Mouse (Mus musculus) forebrain, embryonic 12.5 days (tissue): ENCODE measurements around the gene Ryr3. TPM values are rescaled to one million over a fixed set of nuclear protein-coding genes. Genes with fewer than 3 reads are reported as not detected.

Experiments used
- ATAC-seq: fragments of 200-750 bp; cut with Nextera tagmentation; 2 replicates; pipeline ENCODE4 v1.8.0; 2017; ENCODE audit warnings: moderate TSS enrichment; ENCODE audit not compliant: low FRiP score
- H3K27ac ChIP-seq: fragments of 300-500 bp; sonication (generic); 2 replicates; pipeline ENCODE4 v1.5.1; 2016; ENCODE audit warnings: mild to moderate bottlenecking
- H3K27me3 ChIP-seq: fragments of 300-500 bp; sonication (generic); 2 replicates; pipeline ENCODE4 v1.6.1; 2016; ENCODE audit warnings: mild to moderate bottlenecking
- H3K36me3 ChIP-seq: fragments of 300-500 bp; sonication (generic); replicated peaks from 2 replicates; pipeline ENCODE4 v1.6.1; 2016; ENCODE audit warnings: mild to moderate bottlenecking
- H3K4me1 ChIP-seq: fragments of 300-500 bp; sonication (generic); 2 replicates; pipeline ENCODE4 v1.6.1; 2016
- H3K4me2 ChIP-seq: fragments of 300-500 bp; sonication (generic); 2 replicates; pipeline ENCODE4 v1.6.1; 2016; ENCODE audit warnings: mild to moderate bottlenecking, moderate library complexity
- H3K4me3 ChIP-seq: fragments of 300-500 bp; sonication (generic); replicated peaks from 2 replicates; pipeline ENCODE4 v1.5.1; 2016; ENCODE audit warnings: mild to moderate bottlenecking
- H3K9ac ChIP-seq: fragments of 300-500 bp; sonication (generic); 2 replicates; pipeline ENCODE4 v1.6.1; 2016; ENCODE audit warnings: mild to moderate bottlenecking
- H3K9me3 ChIP-seq: fragments of 300-500 bp; sonication (generic); 2 replicates; pipeline ENCODE4 v1.6.1; 2016
- WGBS: fragments of 180-500 bp; shearing (Covaris S2); methylation state at CpG from one replicate; pipeline ENCODE4 v1.1.7; 2016; 5-methylcytosine and 5-hydroxymethylcytosine counted together
- polyA plus RNA-seq: library from polyadenylated mRNA; unstranded; fragments of >200 nt; fragmentation: Nextera tagmentation; extraction: Ambion mirVana; gene quantifications from 2 replicates; pipeline ENCODE4 v1.2.1, GENCODE M21; 2016

Gene Ryr3
- polyA plus RNA-seq, 1 experiment from 2014 or later = 1.6 TPM

DNA sequence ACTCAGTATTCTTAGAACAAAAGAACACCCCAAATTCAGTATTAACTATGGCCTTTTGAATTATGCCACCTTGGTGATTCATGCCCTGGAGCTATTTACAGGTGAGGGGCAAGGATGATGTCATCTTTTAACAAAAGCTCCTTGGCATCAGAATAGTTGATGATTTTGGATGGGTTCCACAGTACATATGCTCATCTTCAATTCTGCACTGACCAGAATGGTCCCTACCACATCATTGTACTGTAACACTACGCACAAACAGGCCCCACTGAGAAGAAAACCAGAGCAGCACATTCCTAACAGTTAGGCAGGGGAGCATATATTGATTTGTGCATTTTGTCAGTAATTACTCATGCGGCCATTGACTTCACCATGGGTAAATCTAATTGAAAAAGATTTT lies 335.1 kb downstream of the Ryr3 start:
- Histone ChIP-seq H3K4me3 (no peak overlapping the region), H3K27me3 (no peaks in the 10 kb centered on the region), H3K36me3 (no peaks in the 10 kb centered on the region), H3K4me2 (no peak overlapping the region), H3K9me3 (no peaks in the 10 kb centered on the region), H3K27ac (no peak overlapping the region), H3K4me1 (peaks cover 3% of the 10 kb centered on the region; the same call in 1 of the 2 replicates), H3K9ac (no peak overlapping the region)
- 86% methylated on average over 2 of the region's 2 CpGs for WGBS
- no peak for ATAC-seq

DNA sequence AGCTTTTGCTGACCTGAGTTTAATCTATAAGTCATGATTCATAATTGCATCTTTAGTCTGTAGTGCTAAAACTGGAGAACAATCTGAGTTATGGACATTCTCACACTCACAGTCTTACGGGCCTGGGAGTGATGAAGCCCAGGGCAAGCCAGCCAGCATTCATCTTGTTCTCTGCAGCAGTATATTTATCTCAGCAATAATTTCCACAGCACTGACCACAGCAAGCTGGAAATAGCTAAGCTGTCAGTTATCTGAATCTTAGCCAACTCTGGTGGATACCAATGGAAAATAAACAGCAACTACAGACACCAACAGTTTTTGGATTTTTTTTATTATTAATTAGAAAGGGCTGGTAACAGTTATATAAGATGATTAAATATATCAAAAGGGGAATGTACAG lies 335.5 kb downstream of the Ryr3 start:
- Histone ChIP-seq H3K9me3 (no peaks in the 10 kb centered on the region), H3K4me1 (peaks cover 3% of the 10 kb centered on the region; the same call in 1 of the 2 replicates), H3K4me2 (no peak overlapping the region), H3K9ac (no peak overlapping the region), H3K27ac (no peak overlapping the region), H3K36me3 (no peaks in the 10 kb centered on the region), H3K27me3 (no peaks in the 10 kb centered on the region), H3K4me3 (no peak overlapping the region)
- WGBS = 84% methylated on average over 1 of the region's 1 CpGs
- no peak for ATAC-seq

DNA sequence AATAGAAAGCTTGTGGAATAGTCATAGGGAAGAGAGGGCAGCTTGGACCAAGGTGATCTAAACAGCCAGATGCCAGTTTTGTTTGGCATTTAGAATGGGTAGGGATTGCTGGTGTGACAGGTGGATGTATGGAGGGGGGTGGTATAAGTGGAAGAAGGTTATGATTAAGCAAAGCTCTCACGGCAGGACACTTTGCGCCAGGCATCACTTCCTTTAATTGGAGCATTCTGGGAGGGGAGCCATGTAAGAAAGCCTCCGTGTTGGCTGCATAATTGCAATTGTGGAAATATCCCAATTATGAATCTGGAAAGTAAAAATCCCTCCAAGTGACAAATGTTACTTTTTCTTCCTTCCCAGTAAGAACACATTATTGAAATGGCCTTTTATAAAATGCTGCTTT lies 339.5 kb downstream of the Ryr3 start:
- Histone ChIP-seq H3K4me1 (no peaks in the 10 kb centered on the region), H3K4me3 (no peak overlapping the region), H3K36me3 (no peaks in the 10 kb centered on the region), H3K9me3 (no peaks in the 10 kb centered on the region), H3K27ac (no peak overlapping the region), H3K9ac (no peak overlapping the region), H3K27me3 (no peaks in the 10 kb centered on the region), H3K4me2 (no peak overlapping the region)
- no peak for ATAC-seq
- 67% methylated on average over 3 of the region's 3 CpGs for WGBS

DNA sequence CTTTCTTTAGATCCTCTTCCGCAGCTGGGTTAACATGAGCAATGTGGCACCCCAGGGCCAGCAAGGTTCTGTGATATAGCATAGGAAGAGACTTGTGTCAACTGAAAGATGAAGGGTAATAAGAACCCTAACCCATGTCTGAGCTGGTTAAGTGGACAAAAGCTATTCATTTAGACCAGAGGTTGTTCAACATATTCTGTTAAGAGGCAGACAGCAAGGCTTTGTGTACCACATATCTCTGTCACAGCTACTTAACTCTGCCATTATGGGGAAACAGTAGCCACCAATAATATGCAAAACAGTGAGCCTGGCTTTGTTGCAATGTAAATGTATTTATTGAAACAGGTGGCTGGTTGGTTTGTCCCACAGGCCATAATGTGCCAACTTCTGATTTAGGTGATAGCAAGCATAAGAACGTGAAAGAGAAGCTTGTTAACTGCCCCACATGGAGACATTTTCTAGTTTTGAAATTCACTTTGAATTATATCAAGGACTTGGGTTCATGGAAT lies 350.8 kb downstream of the Ryr3 start:
- ATAC-seq = no peak
- Histone ChIP-seq H3K27ac (no peak overlapping the region), H3K9ac (no peak overlapping the region), H3K4me2 (no peak overlapping the region), H3K4me3 (no peak overlapping the region), H3K4me1 (no peaks in the 10 kb centered on the region; the same call in 1 of the 2 replicates), H3K9me3 (no peaks in the 10 kb centered on the region), H3K27me3 (no peaks in the 10 kb centered on the region), H3K36me3 (no peaks in the 10 kb centered on the region)
- WGBS = 76% methylated on average over 2 of the region's 2 CpGs

DNA sequence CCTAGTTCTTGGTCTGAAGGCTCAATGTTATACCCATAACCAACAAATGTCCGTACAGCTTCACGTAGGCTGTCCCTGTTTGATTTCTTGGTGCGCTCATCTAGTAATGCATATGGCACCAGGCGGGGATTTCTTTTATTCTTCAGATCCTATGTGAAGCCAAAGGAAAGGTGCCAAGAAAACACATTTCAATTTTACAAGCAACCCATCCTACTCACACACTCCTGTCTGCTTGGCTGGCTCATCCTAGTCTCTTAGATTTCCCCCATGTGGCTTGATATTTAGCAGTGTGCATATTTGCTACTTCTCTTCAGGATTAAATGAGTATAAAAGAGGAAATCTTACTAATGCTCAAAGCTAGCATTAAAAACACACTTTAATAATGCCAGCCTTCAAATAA lies 355.1 kb downstream of the Ryr3 start:
- Histone ChIP-seq H3K9me3 (no peaks in the 10 kb centered on the region), H3K4me2 (no peak overlapping the region), H3K27me3 (no peaks in the 10 kb centered on the region), H3K27ac (no peak overlapping the region), H3K4me3 (no peak overlapping the region), H3K4me1 (no peaks in the 10 kb centered on the region; the same call in 1 of the 2 replicates), H3K9ac (no peak overlapping the region), H3K36me3 (no peaks in the 10 kb centered on the region)
- ATAC-seq = no peak
- 94% methylated on average over 4 of the region's 4 CpGs for WGBS

DNA sequence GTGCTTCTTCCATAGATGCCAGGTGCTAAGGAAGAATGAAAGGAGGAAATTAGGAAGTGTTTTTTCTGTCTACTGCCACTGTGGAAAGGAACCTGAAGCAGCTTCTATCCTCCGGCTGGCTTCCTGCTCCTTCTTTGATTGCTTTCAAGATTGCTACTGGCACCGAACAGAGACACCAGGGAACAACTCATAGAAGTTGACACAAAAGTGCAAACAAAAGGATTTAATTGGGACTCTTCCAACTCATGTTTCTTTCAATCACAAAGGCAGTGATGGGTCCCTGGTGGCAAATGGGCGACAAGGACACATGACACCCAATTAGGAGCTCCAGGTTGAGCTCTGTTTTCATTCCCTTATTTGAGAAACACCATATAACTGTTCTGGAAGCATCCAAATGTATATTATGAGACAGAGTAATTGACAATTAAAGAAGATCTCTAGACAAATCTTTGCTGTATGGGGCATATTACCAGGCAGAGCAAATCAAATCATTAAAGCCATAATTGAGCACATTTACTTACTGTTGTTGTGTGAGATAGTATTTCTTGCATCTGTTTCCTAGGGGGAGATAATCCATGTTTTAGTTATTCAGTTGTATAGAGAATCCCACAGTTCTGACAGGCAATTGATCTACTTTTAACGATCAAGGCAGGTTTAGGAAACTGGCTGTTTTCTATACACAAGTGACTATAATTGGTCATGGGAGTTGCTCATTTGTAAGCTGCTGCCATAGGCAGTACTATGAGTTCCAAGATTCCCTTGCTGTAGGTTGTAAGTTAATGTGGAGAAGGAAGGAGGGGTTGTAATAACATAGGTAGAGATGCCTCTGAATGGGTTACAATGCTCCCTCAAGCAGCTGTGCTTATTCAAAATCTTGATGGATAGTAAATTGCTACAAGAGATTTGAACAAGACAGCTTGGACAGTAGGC lies 371.0 kb downstream of the Ryr3 start:
- 0 out of 2 replicates have a peak, but pooled peaks cover 6% of the 10 kb centered on the region for H3K9me3 ChIP-seq
- WGBS = 31% methylated on average over 4 of the region's 4 CpGs
- no peak overlapping the region for H3K9ac ChIP-seq
- H3K36me3 ChIP-seq = no peaks in the 10 kb centered on the region
- no peak overlapping the region for H3K4me2 ChIP-seq
- no peak; the same call in 1 of the 2 replicates for ATAC-seq
- no peaks in the 10 kb centered on the region for H3K27me3 ChIP-seq
- H3K4me1 ChIP-seq = no peaks in the 10 kb centered on the region
- no peak overlapping the region for H3K4me3 ChIP-seq
- no peak overlapping the region for H3K27ac ChIP-seq

DNA sequence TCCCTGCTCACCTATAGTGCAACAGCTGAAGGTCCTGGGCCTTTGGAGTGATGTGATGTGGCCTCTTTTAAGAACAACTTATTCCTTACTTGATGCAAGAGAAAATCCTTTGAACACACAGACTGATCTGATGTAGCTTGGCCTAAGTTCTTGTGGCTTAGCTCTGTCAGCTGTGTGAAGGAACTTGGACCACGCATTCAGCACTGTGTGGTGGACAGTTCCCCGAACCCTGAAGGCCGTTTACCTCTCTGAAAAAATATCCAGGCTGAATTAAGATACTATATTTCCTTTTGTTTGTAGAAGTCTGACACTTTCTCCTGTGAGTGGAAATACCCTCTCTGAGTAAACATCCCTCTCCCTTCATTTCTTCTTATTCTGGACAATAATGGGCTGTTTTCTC lies 374.0 kb downstream of the Ryr3 start:
- 47% methylated on average over 3 of the region's 3 CpGs for WGBS
- no peak for ATAC-seq
- no peaks in the 10 kb centered on the region for H3K27me3 ChIP-seq
- no peaks in the 10 kb centered on the region for H3K9me3 ChIP-seq
- no peak overlapping the region for H3K4me2 ChIP-seq
- no peak overlapping the region for H3K4me3 ChIP-seq
- H3K36me3 ChIP-seq = no peaks in the 10 kb centered on the region
- no peak overlapping the region for H3K9ac ChIP-seq
- H3K27ac ChIP-seq = no peak overlapping the region
- no peaks in the 10 kb centered on the region for H3K4me1 ChIP-seq

DNA sequence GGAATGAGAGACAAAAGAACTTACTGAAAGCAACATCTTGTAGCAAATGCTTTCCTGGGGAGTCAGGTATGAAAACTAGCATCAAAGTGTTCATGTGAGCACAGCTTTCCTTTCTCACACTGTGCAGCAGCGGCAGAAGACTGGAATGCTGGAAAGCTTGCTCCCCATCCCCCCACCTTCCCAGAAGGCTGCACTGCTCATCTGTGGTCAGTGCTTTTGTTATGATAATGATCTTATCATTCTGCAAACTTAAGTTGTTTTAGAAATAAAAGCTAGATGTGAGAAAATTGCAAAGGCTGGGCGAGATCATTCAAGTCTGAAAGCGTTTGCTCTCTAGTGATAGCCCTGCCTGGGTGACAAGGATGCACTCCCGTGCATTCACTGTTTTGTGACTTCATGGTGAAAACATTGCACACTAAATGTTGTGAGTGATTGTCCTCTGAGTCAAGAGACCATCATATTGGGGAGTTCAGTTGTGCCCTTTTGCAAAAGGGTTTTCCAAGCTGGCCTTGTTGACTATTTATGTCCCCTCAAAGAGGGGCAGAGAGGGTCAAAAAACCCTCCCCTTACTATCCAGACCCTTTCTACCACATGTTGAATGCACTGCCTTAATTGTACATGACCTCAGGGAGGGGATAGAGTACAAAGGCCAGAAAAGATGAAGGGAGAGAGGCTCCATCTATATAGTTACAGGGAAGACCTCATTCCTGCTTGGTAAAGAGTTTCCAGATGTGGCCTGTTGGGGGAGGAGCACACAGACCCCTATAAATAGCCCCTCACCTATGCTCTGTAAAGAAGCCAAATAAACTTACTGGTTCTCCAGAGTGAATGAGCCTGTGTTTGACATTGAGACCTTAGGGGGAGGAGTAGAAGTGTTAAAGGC lies 385.2 kb downstream of the Ryr3 start:
- Histone ChIP-seq H3K4me3 (no peak overlapping the region), H3K27me3 (no peaks in the 10 kb centered on the region), H3K4me1 (peaks cover 16% of the 10 kb centered on the region), H3K4me2 (no peak overlapping the region), H3K9me3 (no peaks in the 10 kb centered on the region), H3K36me3 (no peaks in the 10 kb centered on the region), H3K27ac (no peak overlapping the region), H3K9ac (no peak overlapping the region)
- 22% methylated on average over 4 of the region's 4 CpGs for WGBS
- ATAC-seq = peak; percentile 47; the same call in 1 of the 2 replicates

DNA sequence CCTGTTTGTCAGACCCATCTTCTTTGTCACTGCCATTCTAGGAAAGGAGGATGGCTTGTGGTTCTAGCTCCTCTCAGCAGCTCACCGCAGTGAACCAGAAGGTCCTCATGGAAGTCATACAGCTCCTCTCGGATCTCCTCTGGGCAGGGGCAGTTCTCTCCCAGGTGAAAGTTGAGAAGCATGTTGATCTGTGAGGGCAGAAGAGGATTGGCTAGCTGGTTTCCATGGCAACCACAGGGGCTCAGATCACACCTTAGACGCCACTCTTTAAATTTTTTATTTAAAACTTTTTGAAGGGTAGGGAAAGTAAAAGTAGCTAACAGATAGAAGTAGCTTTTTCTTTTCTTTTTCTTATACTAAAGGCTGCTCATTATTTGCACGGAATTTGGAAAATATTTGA lies 390.3 kb downstream of the Ryr3 start:
- H3K4me1 ChIP-seq = peaks cover 11% of the 10 kb centered on the region
- no peaks in the 10 kb centered on the region for H3K9me3 ChIP-seq
- ATAC-seq = no peak
- no peak overlapping the region for H3K4me2 ChIP-seq
- no peak overlapping the region for H3K4me3 ChIP-seq
- no peak overlapping the region for H3K27ac ChIP-seq
- 43% methylated on average over 4 of the region's 4 CpGs for WGBS
- H3K27me3 ChIP-seq = no peaks in the 10 kb centered on the region
- no peak overlapping the region for H3K9ac ChIP-seq
- no peaks in the 10 kb centered on the region for H3K36me3 ChIP-seq

DNA sequence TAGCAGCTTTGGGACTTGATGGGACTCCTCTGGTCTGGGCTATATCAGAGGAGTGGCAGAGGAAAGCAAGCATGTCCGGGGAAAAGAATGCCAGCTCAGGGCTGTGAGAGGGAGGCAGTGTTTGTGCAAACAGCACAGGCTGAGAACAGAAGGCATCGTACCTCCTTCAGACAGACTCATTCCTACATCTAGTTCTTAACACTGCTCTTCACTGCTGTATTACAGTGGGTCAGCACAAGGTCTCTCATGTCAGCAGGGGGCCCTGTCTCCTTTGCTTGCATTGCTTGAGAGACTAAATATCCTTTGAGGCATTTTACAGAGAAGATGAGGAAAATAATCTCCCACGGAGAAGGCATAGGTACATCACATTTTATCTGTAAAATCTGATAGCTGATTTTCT lies 394.2 kb downstream of the Ryr3 start:
- Histone ChIP-seq H3K4me1 (no peaks in the 10 kb centered on the region), H3K9me3 (no peaks in the 10 kb centered on the region), H3K36me3 (no peaks in the 10 kb centered on the region), H3K27me3 (no peaks in the 10 kb centered on the region), H3K4me3 (no peak overlapping the region), H3K4me2 (no peak overlapping the region), H3K27ac (no peak overlapping the region), H3K9ac (no peak overlapping the region)
- ATAC-seq = no peak
- WGBS = 40% methylated on average over 3 of the region's 3 CpGs

DNA sequence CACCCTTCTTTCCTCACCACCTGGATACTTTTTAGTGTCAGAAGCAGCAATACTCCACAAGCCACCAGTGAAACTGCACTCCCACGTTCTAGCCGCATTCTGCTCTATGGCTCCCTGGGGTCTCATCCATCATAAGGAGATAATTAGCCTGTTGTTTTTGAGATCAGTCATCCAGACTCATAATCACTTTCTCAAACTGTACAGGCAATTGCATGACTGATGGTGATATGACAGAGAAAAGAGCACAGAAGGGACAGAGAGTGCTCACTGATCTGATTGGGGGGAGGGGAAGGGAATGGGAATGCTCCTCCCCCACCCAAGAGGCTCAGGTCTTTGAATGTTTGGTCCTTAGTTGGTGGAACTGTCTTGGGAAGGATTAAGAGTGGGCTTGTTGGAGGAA lies 397.8 kb downstream of the Ryr3 start:
- Histone ChIP-seq H3K4me1 (no peaks in the 10 kb centered on the region), H3K9me3 (no peaks in the 10 kb centered on the region), H3K27me3 (no peaks in the 10 kb centered on the region), H3K4me3 (no peak overlapping the region), H3K36me3 (no peaks in the 10 kb centered on the region), H3K27ac (no peak overlapping the region), H3K4me2 (no peak overlapping the region), H3K9ac (no peak overlapping the region)
- ATAC-seq = no peak
- 70% methylated on average over 2 of the region's 2 CpGs for WGBS

DNA sequence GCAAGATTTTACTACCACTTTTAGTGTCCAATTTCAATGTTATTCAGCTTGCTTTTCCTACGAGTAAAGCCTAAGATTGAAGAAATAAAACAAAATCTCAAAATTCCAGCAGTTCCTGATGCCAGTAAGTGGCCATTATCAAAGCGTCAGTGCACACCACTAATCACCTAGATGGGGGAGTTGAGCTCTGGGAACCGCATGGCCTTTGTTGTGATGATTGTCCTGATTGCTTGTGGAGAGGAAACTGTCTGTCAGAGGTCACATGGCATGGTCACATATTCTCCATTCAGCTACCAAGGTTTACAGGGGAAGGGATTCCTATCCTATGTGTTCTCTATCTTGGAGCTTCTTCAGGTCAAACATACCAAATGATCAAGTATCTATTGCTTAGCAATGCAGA lies 399.9 kb downstream of the Ryr3 start:
- H3K27ac ChIP-seq = no peak overlapping the region
- H3K36me3 ChIP-seq = no peaks in the 10 kb centered on the region
- no peaks in the 10 kb centered on the region for H3K4me1 ChIP-seq
- H3K27me3 ChIP-seq = no peaks in the 10 kb centered on the region
- H3K9ac ChIP-seq = no peak overlapping the region
- no peak for ATAC-seq
- no peak overlapping the region for H3K4me2 ChIP-seq
- H3K4me3 ChIP-seq = no peak overlapping the region
- 23% methylated on average over 3 of the region's 3 CpGs for WGBS
- H3K9me3 ChIP-seq = no peaks in the 10 kb centered on the region
